Mouse (Mus musculus): ENCODE data around the gene Foxp1. TPM values are rescaled to one million over a fixed set of nuclear protein-coding genes. Genes with fewer than 3 reads are reported as not detected.

Gene Foxp1
- total RNA-seq (2021) = 10 to 100 TPM; 10.1 to 15.8 TPM
- long read RNA-seq, experiment 1, partial matches to known transcripts = 1 of 6 reads
- long read RNA-seq, experiment 1, other reads (novel, unspliced or antisense) = 5 of 6 reads
- long read RNA-seq, experiment 2, partial matches to known transcripts = 0 of 2 reads
- long read RNA-seq, experiment 2, other reads (novel, unspliced or antisense) = 2 of 2 reads

DNA sequence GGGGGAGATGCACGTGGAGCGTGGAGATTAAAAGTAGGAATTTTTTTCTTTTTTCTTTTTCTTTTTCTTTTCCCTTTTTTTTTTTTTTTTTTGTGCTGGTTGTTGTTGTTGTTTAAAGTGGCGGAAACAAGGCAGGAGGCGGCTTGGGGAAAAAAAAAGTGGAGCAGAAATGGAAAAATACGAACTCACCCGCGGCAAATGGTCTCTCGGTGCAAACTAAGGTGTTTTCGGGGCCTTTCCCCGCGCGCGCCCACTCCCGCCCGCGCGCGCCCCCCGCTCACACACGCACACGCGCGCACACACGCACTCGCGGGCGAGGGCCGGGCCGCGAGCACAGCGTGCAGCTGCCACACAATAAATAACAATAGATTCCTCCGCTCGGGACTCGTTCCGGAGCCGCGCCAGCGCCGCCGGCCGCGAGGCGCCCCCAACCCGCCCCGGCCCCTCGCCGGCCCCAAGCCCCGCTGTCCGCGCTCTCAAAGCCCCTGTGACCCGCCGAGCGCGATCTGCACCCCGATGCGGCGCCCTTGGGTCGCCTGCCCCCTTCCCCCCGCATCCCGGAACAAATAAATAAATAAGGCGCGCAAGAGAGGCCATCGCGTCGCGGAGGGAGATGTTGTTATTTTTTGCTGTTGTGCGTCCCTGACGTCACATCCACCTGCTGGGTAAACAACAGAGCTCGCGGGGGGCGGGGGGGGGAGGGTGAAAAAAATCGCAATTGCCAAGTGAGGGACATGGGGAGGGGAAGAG lies at the start of gene Foxp1:
Foxp1 (minus strand) TSS at position 363 of the 750 bp plus-strand sequence.
- peak; percentile 77 for DNase-seq (ENCODE audit: low spot score)

DNA sequence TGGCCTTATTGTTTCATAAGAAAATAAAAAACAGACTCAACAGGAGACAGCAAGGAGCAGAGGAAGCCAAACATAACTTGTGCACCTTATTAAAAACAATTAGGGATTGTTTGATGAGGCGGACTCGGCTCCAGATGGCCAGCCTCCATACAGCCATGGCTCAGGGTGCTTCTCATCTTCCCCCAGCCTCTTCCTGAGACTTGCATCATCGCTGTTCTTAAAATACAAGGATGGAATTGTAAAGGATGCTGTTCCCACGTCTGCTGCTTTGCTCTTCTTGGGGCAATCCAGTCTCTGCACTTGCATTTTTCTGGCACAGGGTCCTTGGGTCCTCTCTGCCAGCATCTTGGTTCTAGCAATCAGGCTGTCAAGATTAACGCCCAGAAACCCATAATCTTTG lies 49.5 kb upstream of the Foxp1 start:
- no peak for DNase-seq (ENCODE audit: low spot score)

DNA sequence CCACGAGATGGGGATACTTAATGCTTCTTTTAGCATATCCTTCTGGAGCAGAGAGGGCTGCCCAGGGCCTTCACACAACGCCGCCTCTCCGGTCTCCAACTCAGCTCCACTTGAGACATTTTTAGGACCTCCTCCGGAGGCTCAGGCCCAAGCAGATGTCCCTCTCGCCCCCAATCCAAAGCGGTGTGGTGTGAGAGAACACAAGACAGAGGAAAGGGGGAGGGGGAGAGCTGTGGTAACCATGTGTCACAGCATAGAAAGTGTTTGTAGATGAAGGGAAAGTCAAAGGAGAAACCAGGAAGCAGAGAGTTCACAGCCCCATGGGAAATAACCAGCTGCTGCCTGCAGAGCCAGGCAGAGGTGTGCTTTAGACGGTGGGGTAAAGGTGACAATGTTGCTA lies 44.4 kb upstream of the Foxp1 start:
- DNase-seq (ENCODE audit: low spot score) = no peak

DNA sequence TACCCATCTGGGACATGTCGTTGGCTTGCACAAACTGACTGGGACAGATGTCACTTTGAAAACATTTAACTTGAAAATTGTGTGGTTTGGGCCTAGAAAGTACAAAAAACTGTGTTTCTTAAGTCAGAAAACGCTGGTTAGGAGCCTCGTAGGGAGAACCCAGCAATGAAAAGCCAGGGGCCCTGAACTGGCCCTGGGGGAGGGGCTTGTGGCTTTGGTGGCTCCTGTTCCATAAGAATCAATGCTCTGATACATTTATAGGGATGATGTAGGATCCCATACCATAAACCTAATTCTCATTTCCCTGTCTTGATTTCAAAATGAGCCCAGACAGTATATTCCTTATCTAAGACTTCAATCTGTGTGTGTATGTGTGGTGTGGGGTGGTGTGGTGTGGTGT lies 42.2 kb upstream of the Foxp1 start:
- no peak for DNase-seq (ENCODE audit: low spot score)

GRCm38 (mm10) chr6:99556950-99557349 lies 34.4 kb upstream of the Foxp1 start:
- DNase-seq (ENCODE audit: low spot score) = no peak

GRCm38 (mm10) chr6:99552816-99553215 lies 30.3 kb upstream of the Foxp1 start:
- no peak for DNase-seq (ENCODE audit: low spot score)

- no peak for DNase-seq (ENCODE audit: low spot score)
Measured at GRCm38 (mm10) chr6:99546416-99546815, 23.9 kb upstream of the Foxp1 start.

DNA sequence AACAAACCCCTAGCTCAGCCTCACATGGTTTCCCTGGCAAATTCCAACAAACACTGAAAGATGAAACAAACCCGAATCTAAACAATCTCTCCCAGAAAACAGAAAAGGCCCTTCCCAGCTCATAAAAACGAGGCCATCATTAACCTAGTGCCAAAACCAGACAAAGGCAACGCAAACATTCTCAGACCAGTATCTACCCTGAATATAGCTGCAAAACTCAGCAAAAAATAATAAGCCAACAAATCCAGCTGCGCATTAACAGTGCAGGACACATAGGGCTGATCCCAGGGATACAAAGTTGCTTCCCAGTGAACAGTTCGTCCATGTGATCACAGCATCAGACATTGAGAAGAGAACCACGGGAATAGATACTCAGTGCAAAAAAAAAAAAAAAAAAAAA lies 22.9 kb upstream of the Foxp1 start:
- DNase-seq (ENCODE audit: low spot score) = no peak

DNA sequence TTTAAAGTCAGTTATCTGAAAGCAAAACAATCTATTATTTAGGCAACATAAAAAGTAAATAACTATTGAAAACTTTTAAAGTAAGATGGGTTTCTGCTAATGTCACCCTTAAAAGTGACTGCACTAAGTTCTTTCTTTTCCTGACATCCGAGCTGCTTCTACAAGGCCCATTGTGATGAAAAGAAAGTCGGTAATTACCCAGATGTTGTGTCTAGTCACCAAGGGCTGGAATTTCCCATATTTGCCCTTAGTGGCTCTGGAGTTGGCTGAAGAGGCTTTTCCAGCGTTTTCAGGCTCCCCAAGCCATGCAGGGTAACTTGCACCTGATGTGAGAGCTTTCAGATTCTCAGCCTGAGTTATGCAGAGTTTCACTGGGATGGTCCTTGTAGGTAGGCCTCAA lies 18.6 kb upstream of the Foxp1 start:
- DNase-seq (ENCODE audit: low spot score) = no peak

DNA sequence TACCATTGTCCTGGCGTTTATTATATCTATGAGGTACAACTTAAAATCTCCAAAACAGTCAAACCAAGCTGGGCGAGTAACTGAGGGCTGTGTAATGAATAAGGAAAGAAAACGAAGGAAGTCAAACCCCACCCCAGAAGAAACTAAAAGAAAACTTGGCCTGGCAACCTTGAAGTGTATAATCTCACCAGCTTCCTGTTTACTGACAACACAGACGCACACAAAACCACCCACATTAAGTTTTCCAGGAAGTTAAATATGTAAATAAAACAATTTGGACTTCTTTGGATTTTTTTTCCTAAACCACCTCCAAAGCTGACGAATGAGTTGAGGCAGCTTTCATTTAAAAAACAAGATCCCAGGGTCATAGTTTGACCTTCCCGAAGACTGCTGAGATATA lies 18.1 kb upstream of the Foxp1 start:
- no peak for DNase-seq (ENCODE audit: low spot score)

DNA sequence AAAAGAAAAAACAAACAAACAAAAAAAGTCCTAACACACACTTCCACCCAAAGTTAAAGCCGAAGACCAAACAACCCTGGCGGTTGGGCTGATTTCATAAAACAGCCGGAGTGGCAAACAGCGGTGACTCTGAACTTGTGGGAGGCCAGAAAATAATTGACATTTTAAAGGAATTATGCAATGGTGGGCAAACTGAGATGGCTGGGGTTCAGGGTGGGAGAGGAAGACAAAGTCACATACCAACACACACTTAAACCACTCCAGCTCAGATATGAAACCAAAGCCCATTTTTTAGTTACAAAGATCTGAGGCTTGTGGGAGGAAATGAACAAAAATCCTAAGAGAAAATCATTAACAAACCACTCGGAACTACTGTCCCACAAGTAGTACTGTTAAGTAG lies 17.6 kb upstream of the Foxp1 start:
- no peak for DNase-seq (ENCODE audit: low spot score)

DNA sequence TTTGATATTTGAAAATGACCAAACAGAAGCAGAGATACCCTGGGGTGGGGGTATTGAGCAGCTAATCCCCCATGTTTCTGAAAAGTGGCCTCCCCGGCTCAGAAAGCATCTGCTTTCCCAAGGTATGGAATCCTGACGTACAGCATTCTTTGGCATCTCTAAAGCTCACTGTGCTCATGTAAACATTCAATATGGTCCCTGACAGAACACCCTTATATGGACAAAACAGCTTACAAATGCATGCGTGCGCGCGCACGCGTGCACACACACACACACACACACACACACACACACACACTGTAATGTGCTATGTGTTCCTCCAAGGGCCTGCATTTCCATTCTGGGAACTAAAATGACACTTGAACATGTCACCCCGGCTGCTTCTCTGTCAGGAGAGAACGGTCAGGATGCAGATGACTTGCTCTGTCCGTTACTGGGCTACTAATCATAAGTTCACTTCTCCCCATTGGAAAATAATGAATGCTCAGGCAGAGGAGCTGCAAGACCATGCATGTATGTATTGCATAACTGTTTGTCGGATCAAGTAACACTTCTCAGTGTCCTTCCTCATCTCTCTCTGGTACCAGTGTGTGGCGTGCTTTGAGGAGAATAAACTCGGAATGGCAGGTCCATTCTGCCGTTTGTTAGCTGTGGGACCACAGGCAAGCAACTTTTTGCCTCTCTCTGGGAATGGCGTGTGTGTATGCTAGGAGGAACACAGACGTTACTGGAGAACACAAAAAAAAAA lies 15.8 kb upstream of the Foxp1 start:
- DNase-seq (ENCODE audit: low spot score) = no peak

DNA sequence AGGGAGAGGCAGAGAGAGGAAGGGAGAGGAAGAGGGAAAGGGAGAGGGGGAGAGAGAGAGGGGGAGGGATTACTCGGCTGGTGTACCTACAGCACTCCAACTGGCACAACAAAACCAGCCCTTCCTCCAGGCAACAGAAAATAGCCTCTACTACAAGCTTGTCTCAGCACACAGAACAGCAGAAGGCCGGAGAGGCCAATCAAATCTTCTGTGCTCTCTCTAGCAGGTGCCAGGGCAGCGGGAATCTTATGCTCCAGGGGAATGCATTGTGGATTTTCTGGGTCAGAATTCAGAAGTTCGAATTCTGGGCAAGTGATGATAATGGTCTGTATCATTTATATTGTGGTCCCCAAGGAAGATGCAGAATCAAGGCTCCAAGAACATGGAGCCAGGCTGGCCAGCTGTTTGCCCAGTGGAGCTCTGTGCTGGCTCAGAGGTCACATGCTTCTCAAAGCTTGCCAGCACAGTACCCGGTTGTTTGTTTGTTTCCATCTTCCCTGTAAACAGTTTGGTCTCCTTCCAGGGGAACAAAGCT lies 11.8 kb upstream of the Foxp1 start:
- no peak for DNase-seq (ENCODE audit: low spot score)

GRCm38 (mm10) chr6:99532458-99532857 lies 9.9 kb upstream of the Foxp1 start:
- DNase-seq (ENCODE audit: low spot score) = no peak

GRCm38 (mm10) chr6:99528972-99529371 lies 6.5 kb upstream of the Foxp1 start:
- no peak for DNase-seq (ENCODE audit: low spot score)

DNA sequence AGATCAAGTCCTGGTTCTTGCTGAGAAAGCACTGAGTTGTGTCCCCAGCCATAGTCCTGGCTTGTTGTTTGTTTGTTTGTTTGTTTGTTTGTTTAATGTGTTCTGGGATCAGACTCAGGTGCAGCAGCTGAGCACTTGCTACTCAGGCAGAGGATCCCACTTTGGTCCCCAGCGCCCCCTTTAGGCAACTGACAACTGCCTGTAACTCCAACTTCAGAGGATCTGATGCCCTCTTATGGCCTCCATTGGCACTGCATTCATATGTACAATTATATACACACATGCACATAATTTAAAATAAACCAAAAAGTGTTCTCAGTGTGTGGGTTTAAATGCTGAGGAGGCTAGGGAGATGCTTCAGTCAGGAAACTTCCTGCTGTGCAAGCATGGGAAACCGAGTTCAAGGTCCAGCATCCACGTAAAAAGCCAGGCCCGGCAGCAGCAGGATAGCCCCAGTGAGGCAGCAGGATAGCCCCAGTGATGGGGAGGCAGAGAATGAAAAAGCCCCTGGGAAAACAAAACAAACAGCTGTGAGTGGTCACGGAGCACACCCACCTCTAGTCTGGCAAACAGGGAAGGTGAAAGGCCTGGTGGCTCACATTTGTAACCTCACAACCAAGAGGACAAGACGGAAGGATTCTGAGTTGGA lies 5.1 kb upstream of the Foxp1 start:
- DNase-seq (ENCODE audit: low spot score) = no peak

DNA sequence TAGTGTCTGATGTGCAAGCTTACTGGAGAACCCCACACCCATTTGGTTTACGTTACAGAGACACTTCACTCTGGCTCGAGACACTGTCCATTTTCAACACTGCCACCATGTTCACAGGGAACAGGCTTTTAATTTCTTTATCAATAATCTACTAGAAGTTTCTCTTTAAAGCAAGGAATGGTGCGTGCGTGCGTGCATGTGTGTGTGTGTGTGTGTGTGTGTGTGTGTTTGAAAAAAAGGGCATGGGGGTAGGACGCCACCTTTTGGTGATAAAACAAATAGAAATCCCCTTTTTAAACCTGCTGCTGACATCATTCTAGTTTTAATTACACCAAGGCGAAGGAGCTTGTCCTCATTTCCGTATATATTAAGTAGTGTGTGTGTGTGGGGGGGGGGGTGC lies 2.8 kb upstream of the Foxp1 start:
- DNase-seq (ENCODE audit: low spot score) = no peak

DNA sequence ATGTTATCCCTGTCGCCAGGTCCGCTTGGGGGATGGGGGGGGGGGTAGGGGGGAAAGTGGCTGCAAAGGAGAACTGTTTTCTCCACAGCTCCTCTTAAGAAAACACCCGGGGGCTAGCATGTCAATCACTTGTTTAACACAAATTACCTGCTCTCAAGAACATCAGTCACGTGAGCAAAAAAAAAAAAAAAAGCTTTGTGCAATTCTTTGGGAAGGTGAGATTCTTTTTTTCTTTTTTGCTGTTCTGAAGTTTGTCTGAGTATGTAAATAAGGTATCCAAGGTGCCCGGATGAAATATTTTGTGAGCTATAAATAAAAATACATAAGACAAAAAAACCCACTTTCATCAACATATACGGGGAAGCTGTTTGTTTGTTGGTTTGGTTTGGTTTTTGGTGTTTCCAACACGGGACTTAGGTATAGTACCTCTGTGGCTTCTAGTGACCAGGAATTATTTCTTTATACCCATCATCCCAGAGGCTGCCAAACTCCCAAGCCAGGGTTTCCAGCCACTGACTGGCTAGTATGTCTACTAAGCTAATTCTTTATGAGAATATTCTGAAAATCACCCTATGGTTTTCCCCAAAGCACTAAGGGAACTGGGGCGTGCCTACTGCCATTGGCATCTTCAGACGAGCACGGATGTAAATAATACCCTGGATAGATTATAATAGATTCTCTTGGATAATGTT lies 1.3 kb upstream of the Foxp1 start:
- DNase-seq (ENCODE audit: low spot score) = no peak

GRCm38 (mm10) chr6:99523109-99523632 lies 650 bp upstream of the Foxp1 start:
- DNase-seq (ENCODE audit: low spot score) = peak; percentile 83

- peak; percentile 49 for DNase-seq (ENCODE audit: low spot score)
Measured at GRCm38 (mm10) chr6:99521641-99522358, 721 bp downstream of the Foxp1 start.
